Mouse (Mus musculus): ENCODE results near the gene Pick1.
A peak's percentile ranks its signal among the peaks of the same experiment; 100 is the strongest.
"Not testable (repeated sequence)": the region's sequence is repeated elsewhere in the genome, so short reads cannot be mapped to it uniquely, and the experiment has no call there.

Pick1 gene

GRCm38 (mm10) chr15:79225780-79226179 lies 3.2 kb upstream of the Pick1 start:
- not testable (repeated sequence) for DNase-seq

GRCm38 (mm10) chr15:79235268-79235667 lies 6.3 kb downstream of the Pick1 start:
- no peak for DNase-seq

GRCm38 (mm10) chr15:79238036-79238435 lies 9.1 kb downstream of the Pick1 start:
- DNase-seq: no peak

GRCm38 (mm10) chr15:79242574-79243233 lies 13.7 kb downstream of the Pick1 start:
- DNase-seq: no peak

- DNase-seq: peak; percentile 98
These were observed 14.5 kb downstream of the Pick1 start for GRCm38 (mm10) chr15:79243234-79244042.

GRCm38 (mm10) chr15:79244071-79244893 lies 15.3 kb downstream of the Pick1 start:
- peak; percentile 52 for DNase-seq

GRCm38 (mm10) chr15:79245321-79245720 lies 16.3 kb downstream of the Pick1 start:
- DNase-seq: no peak

GRCm38 (mm10) chr15:79250236-79250635 lies 21.3 kb downstream of the Pick1 start:
- no peak for DNase-seq

GRCm38 (mm10) chr15:79251168-79251567 lies 22.2 kb downstream of the Pick1 start:
- no peak for DNase-seq

- DNase-seq: no peak
These were observed 23.0 kb downstream of the Pick1 start for GRCm38 (mm10) chr15:79251781-79252491.

- no peak for DNase-seq
These were observed 23.6 kb downstream of the Pick1 start for GRCm38 (mm10) chr15:79252580-79252979.

- no peak for DNase-seq
These were observed 25.7 kb downstream of the Pick1 start, which contains the start of gene Slc16a8 for GRCm38 (mm10) chr15:79254661-79255060. Gene Slc16a8 (minus strand): TSS chr15:79254761.

GRCm38 (mm10) chr15:79258521-79258920 lies 29.5 kb downstream of the Pick1 start:
- DNase-seq: peak; percentile 21

- DNase-seq: peak; percentile 33
These were observed 32.2 kb downstream of the Pick1 start for GRCm38 (mm10) chr15:79261095-79261725.

- no peak for DNase-seq
These were observed 32.8 kb downstream of the Pick1 start for GRCm38 (mm10) chr15:79261757-79262156.

- peak; percentile 34 for DNase-seq
These were observed 33.4 kb downstream of the Pick1 start for GRCm38 (mm10) chr15:79262375-79262774.

GRCm38 (mm10) chr15:79262786-79263309 lies 33.9 kb downstream of the Pick1 start:
- no peak for DNase-seq

GRCm38 (mm10) chr15:79263726-79264125 lies 34.8 kb downstream of the Pick1 start:
- DNase-seq: no peak

GRCm38 (mm10) chr15:79265384-79265783 lies 36.4 kb downstream of the Pick1 start:
- DNase-seq: no peak

- DNase-seq: no peak
These were observed 39.5 kb downstream of the Pick1 start for GRCm38 (mm10) chr15:79268521-79268920.

- DNase-seq: peak; percentile 90
These were observed 41.5 kb downstream of the Pick1 start for GRCm38 (mm10) chr15:79270317-79271123.
